Mouse (Mus musculus) forebrain, embryonic 16.5 days (tissue): Measurements from ENCODE around the gene Slc25a39. TPM values are rescaled to one million over a fixed set of nuclear protein-coding genes. Genes with fewer than 3 reads are reported as not detected.

Experiments used
- ATAC-seq: fragments of 200-750 bp; cut with Nextera tagmentation; 2 replicates; pipeline ENCODE4 v1.8.0; 2017; ENCODE audit warnings: mild to moderate bottlenecking, moderate library complexity
- H3K27ac ChIP-seq: fragments of 300-500 bp; sonication (generic); 2 replicates; pipeline ENCODE4 v1.5.1; 2014; ENCODE audit warnings: low read length, control low read depth
- H3K27me3 ChIP-seq: fragments of 300-500 bp; sonication (generic); replicated peaks from 2 replicates; pipeline ENCODE4 v1.6.1; 2014; ENCODE audit warnings: low read length; ENCODE audit not compliant: control insufficient read depth, insufficient read depth
- H3K36me3 ChIP-seq: fragments of 300-500 bp; sonication (generic); 2 replicates; pipeline ENCODE4 v1.6.1; 2014; ENCODE audit not compliant: control insufficient read depth, insufficient read depth
- H3K4me1 ChIP-seq: fragments of 300-500 bp; sonication (generic); replicated peaks from 2 replicates; pipeline ENCODE4 v1.6.1; 2014; ENCODE audit warnings: low read length; ENCODE audit not compliant: control insufficient read depth, insufficient read depth
- H3K4me2 ChIP-seq: fragments of 300-500 bp; sonication (generic); 2 replicates; pipeline ENCODE4 v1.6.1; 2014; ENCODE audit warnings: mild to moderate bottlenecking, low read length, control low read depth
- H3K4me3 ChIP-seq: fragments of 300-500 bp; sonication (generic); replicated peaks from 2 replicates; pipeline ENCODE4 v1.5.1; 2014; ENCODE audit warnings: mild to moderate bottlenecking, low read length, control low read depth
- H3K9ac ChIP-seq: fragments of 300-500 bp; sonication (generic); replicated peaks from 2 replicates; pipeline ENCODE4 v1.6.1; 2014; ENCODE audit warnings: low read depth, low read length, control low read depth
- H3K9me3 ChIP-seq: fragments of 300-500 bp; sonication (generic); 2 replicates; pipeline ENCODE4 v1.6.1; 2016; ENCODE audit warnings: low read length; ENCODE audit not compliant: control insufficient read depth
- WGBS: fragments of 180-500 bp; shearing (Covaris S2); extraction: QIAGEN DNeasy Blood & Tissue Kit; methylation state at CpG from one replicate; pipeline ENCODE4 v1.1.7; 2014; 5-methylcytosine and 5-hydroxymethylcytosine counted together
- polyA plus RNA-seq: library from polyadenylated mRNA; unstranded; fragments of >200 nt; fragmentation: Nextera tagmentation; extraction: Ambion mirVana; gene quantifications from 2 replicates; pipeline ENCODE4 v1.2.1, GENCODE M21; 2015

The Slc25a39 gene
- 134 and 143 TPM in 2 replicates for polyA plus RNA-seq

- Histone ChIP-seq H3K36me3 (peaks cover 2% of the 10 kb centered on the region; the same call in 1 of the 2 replicates), H3K4me2 (peak within 1 kb of the TSS; percentile 90), H3K4me1 (peaks cover 31% of the 10 kb centered on the region), H3K9me3 (no peaks in the 10 kb centered on the region), H3K27me3 (no peaks in the 10 kb centered on the region), H3K27ac (peak within 1 kb of the TSS; percentile 71), H3K4me3 (peak within 1 kb of the TSS; percentile 56), H3K9ac (peak within 1 kb of the TSS; percentile 74)
- no peak for ATAC-seq
- 1% methylated on average over 19 of the region's 19 CpGs for WGBS
Observed at GRCm38 (mm10) chr11:102407834-102408215, at the start of gene Slc25a39. TSS of gene Slc25a39 (minus strand) at chr11:102407946.

- Histone ChIP-seq H3K4me3 (peak overlapping the region; percentile 50), H3K9me3 (no peaks in the 10 kb centered on the region), H3K36me3 (no peaks in the 10 kb centered on the region), H3K27ac (no peak overlapping the region), H3K9ac (peak overlapping the region; percentile 57), H3K4me2 (peak overlapping the region; percentile 69), H3K27me3 (no peaks in the 10 kb centered on the region), H3K4me1 (peaks cover 12% of the 10 kb centered on the region)
- ATAC-seq, result peak; percentile 89
- 0% methylated on average over 36 of the region's 40 CpGs for WGBS
Observed at GRCm38 (mm10) chr11:102455740-102456396, 48.1 kb upstream of the Slc25a39 start.

- H3K36me3 ChIP-seq, result no peaks in the 10 kb centered on the region
- no peak overlapping the region for H3K4me2 ChIP-seq
- H3K9me3 ChIP-seq, result no peaks in the 10 kb centered on the region
- no peak for ATAC-seq
- no peak overlapping the region for H3K9ac ChIP-seq
- H3K27ac ChIP-seq, result no peak overlapping the region
- H3K27me3 ChIP-seq, result no peaks in the 10 kb centered on the region
- peaks cover 21% of the 10 kb centered on the region for H3K4me1 ChIP-seq
- no peak overlapping the region for H3K4me3 ChIP-seq
- WGBS, result 24% methylated on average over 10 of the region's 10 CpGs
Observed at GRCm38 (mm10) chr11:102453131-102453530, 45.4 kb upstream of the Slc25a39 start.

- no peak for ATAC-seq
Observed at GRCm38 (mm10) chr11:102449043-102450008, 41.6 kb upstream of the Slc25a39 start.

GRCm38 (mm10) chr11:102448327-102448726 is 40.6 kb upstream of the Slc25a39 start:
- Histone ChIP-seq H3K27ac (no peak overlapping the region), H3K9ac (no peak overlapping the region), H3K27me3 (no peaks in the 10 kb centered on the region), H3K4me1 (peaks cover 41% of the 10 kb centered on the region), H3K9me3 (no peaks in the 10 kb centered on the region), H3K4me2 (0 out of 2 replicates have a peak overlapping the region, but pooled peaks have one; percentile 16), H3K36me3 (peaks cover 3% of the 10 kb centered on the region; the same call in 1 of the 2 replicates), H3K4me3 (no peak overlapping the region)
- ATAC-seq, result no peak
- 12% methylated on average over 8 of the region's 8 CpGs for WGBS

More at GRCm38 (mm10) chr11:102449043-102450008, 41.6 kb upstream of the Slc25a39 start:
- Histone ChIP-seq H3K27ac (no peak overlapping the region), H3K4me3 (no peak overlapping the region), H3K27me3 (no peaks in the 10 kb centered on the region), H3K4me1 (peaks cover 36% of the 10 kb centered on the region), H3K9ac (no peak overlapping the region), H3K36me3 (no peaks in the 10 kb centered on the region), H3K9me3 (no peaks in the 10 kb centered on the region), H3K4me2 (no peak overlapping the region)
- WGBS, result 41% methylated on average over 17 of the region's 17 CpGs

- Histone ChIP-seq H3K9me3 (no peaks in the 10 kb centered on the region), H3K4me3 (peak within 1 kb of the TSS; percentile 58), H3K4me2 (peak within 1 kb of the TSS; percentile 91), H3K9ac (peak within 1 kb of the TSS; percentile 100), H3K27me3 (no peaks in the 10 kb centered on the region), H3K36me3 (peaks cover 7% of the 10 kb centered on the region), H3K4me1 (peaks cover 41% of the 10 kb centered on the region), H3K27ac (peak within 1 kb of the TSS; percentile 92)
- ATAC-seq, result peak; percentile 85
- WGBS, result 1% methylated on average over 40 of the region's 40 CpGs
Observed at GRCm38 (mm10) chr11:102447497-102447896, 39.8 kb upstream of the Slc25a39 start, which contains the start of gene Fam171a2. TSS of gene Fam171a2 (minus strand) at chr11:102447682.

GRCm38 (mm10) chr11:102446581-102447461 is 39.1 kb upstream of the Slc25a39 start:
- under 1% methylated on average over 46 of the region's 49 CpGs for WGBS

GRCm38 (mm10) chr11:102445891-102446361 is 38.2 kb upstream of the Slc25a39 start:
- peak overlapping the region; percentile 91 for H3K4me2 ChIP-seq
- WGBS, result 7% methylated on average over 7 of the region's 7 CpGs
- peaks cover 41% of the 10 kb centered on the region for H3K4me1 ChIP-seq
- ATAC-seq, result no peak; the same call in 1 of the 2 replicates
- H3K9ac ChIP-seq, result peak overlapping the region; percentile 100
- H3K4me3 ChIP-seq, result peak overlapping the region; percentile 58
- H3K9me3 ChIP-seq, result no peaks in the 10 kb centered on the region
- H3K36me3 ChIP-seq, result peaks cover 13% of the 10 kb centered on the region
- H3K27me3 ChIP-seq, result no peaks in the 10 kb centered on the region
- peak overlapping the region; percentile 92 for H3K27ac ChIP-seq

More at GRCm38 (mm10) chr11:102446581-102447461, 39.1 kb upstream of the Slc25a39 start:
- H3K27ac ChIP-seq, result peak overlapping the region; percentile 92
- peak overlapping the region; percentile 58 for H3K4me3 ChIP-seq
- no peaks in the 10 kb centered on the region for H3K27me3 ChIP-seq
- H3K4me2 ChIP-seq, result peak overlapping the region; percentile 91
- H3K36me3 ChIP-seq, result peaks cover 7% of the 10 kb centered on the region
- H3K4me1 ChIP-seq, result peaks cover 41% of the 10 kb centered on the region
- peak; percentile 64 for ATAC-seq
- no peaks in the 10 kb centered on the region for H3K9me3 ChIP-seq
- peak overlapping the region; percentile 100 for H3K9ac ChIP-seq
